Comparison of ENCODE assay signal across 1 mouse cellular context in the genomic region with DNA sequence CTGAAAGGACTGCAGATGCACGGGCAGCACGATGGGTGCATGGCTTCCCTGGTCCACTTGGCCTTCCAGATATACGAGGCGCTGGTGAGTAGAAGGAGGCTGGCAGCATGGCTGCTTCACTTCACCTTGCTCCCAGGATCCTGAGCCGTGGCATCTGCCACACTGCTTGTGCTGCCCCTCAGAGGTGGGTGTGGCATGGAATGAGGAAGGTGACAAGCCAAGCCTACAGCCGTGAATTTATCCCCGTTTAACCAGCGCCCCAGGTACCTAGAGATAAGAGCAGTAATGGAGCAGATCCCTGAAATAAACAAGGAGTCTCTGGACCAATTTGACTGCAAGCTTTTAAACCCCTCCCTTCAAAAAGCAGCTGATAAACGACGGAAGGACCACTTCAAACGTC.
A peak's percentile ranks its signal among the peaks of the same experiment; 100 is the strongest.
TF ChIP-seq lines count a peak whose summit lies in the region.

No protein-coding gene starts in this region.

TF ChIP-seq in MEL, 35 proteins besides CTCF, POLR2A, EP300 and RAD21:
- no peak for TF ChIP-seq CHD2 (IDR thresholded peaks at IDR 0.05; ENCODE audit: low read length)
- TF ChIP-seq ZMIZ1 (IDR thresholded peaks at IDR 0.05; ENCODE audit: low read depth, low read length), result peak; percentile 2; the same call in 1 of the 2 replicates
TF ChIP-seq in MEL: peak in this region for 1.
